Mouse (Mus musculus) liver, embryonic 14.5 days (tissue): ENCODE data around the gene Dph1.

Source experiments
- CTCF ChIP-seq: IDR thresholded peaks from 2 replicates; pipeline ENCODE4 v1.5.1; 2016; ENCODE audit warnings: antibody characterized with exemption, low read depth, control low read depth
- EP300 ChIP-seq: IDR thresholded peaks from 2 replicates; pipeline ENCODE4 v1.6.1; 2016; ENCODE audit warnings: antibody characterized with exemption, low read depth

DNA sequence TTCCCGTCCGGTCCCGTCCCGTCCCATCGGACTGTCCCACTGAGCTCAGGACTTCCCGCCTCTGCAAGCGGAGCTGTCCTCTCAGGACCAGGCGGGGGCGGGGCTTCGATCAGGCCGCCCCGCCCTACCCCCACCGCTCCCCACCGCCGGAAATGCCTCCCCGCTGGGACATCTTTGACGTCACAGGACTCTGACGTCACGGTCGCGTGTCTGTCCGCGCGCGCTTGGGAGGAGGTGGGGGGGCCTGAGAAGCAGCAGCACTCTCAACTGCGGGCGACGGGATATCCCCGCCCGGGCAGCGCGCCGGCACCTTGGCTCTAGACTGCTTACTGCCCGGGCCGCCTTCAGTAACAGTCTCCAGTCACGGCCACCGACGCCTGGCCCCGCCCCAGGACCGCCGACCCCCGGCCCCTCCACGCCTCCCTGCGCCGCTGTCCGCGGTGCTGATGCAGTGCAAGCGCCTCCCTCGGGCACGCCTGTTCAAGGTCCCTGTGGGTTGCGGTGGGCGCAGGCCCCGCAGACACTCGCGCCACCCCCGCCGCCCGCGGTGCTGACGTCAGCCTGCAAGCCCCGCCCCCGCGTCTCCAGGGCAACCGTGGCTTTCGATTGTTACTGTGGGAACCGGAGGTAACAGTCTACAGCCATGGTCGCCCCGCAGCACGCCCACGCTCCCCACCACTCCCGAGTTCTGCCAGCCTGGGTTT, 17.8 kb downstream of the Dph1 start:
- TF ChIP-seq CTCF (no peak), EP300 (no peak)
